Mouse (Mus musculus): ENCODE data around the gene Gm609.

DNA sequence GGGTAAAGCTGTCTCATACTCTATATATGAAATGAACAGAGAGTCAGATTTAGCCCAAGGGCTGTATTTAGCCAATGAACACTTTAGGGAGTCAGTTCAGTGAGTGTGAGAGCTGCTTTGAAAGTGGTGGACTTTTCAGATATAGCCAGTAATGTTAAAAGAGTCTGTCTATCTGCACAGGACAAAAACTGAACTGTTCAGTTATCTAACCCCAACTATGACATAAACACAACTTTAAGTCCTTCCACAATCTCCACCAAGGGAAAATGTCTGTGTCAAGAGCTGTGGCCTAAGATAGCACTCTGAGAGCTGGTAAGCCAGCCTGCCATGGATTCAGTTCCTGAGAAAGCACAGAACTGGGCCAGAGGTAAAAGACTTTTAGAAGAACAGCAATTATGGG, 49.3 kb upstream of the Gm609 start:
- TF ChIP-seq GATA1 (IDR thresholded peaks at IDR 0.05; ENCODE audit: low read length) (no peak), TAL1 (IDR thresholded peaks at IDR 0.05; ENCODE audit: low read length) (no peak)
